Mouse (Mus musculus) kidney, postnatal 0 days (tissue): ENCODE measurements around the gene Tubb4b. TPM values are rescaled to one million over a fixed set of nuclear protein-coding genes. Genes with fewer than 3 reads are reported as not detected.

ENCODE experiments used
- ATAC-seq: fragments of 200-750 bp; cut with Nextera tagmentation; replicated peaks from 2 replicates; pipeline ENCODE4 v1.8.0; 2017; ENCODE audit warnings: low read depth, moderate number of reproducible peaks, moderate TSS enrichment, moderate library complexity; ENCODE audit not compliant: low FRiP score
- DNase-seq: peaks from one replicate; pipeline ENCODE4 v3.0.0-alpha.2; 2016; ENCODE audit warnings: low spot score
- H3K27ac ChIP-seq: fragments of 300-500 bp; sonication (generic); 2 replicates; pipeline ENCODE4 v1.5.1; 2014; ENCODE audit warnings: mild to moderate bottlenecking
- H3K27me3 ChIP-seq: fragments of 300-500 bp; sonication (generic); 2 replicates; pipeline ENCODE4 v1.6.1; 2014; ENCODE audit warnings: low read length, mixed read lengths; ENCODE audit not compliant: insufficient read depth
- H3K36me3 ChIP-seq: fragments of 300-500 bp; sonication (generic); 2 replicates; pipeline ENCODE4 v1.6.1; 2014; ENCODE audit warnings: low read length, mixed read lengths; ENCODE audit not compliant: insufficient read depth
- H3K4me1 ChIP-seq: fragments of 300-500 bp; sonication (generic); replicated peaks from 2 replicates; pipeline ENCODE4 v1.6.1; 2014; ENCODE audit warnings: antibody characterized with exemption, low read length, mixed read lengths; ENCODE audit not compliant: insufficient read depth
- H3K4me2 ChIP-seq: fragments of 300-500 bp; sonication (generic); 2 replicates; pipeline ENCODE4 v1.6.1; 2014; ENCODE audit warnings: mild to moderate bottlenecking, low read length, moderate library complexity, mixed read lengths
- H3K4me3 ChIP-seq: fragments of 300-500 bp; sonication (generic); replicated peaks from 2 replicates; pipeline ENCODE4 v1.5.1; 2014; ENCODE audit warnings: low read depth, low read length
- H3K9ac ChIP-seq: fragments of 300-500 bp; sonication (generic); 2 replicates; pipeline ENCODE4 v1.6.1; 2014; ENCODE audit warnings: low read depth, low read length
- H3K9me3 ChIP-seq: fragments of 300-500 bp; sonication (generic); replicated peaks from 2 replicates; pipeline ENCODE4 v1.6.1; 2016; ENCODE audit warnings: low read length, inconsistent platforms, mixed read lengths
- CTCF ChIP-seq: IDR thresholded peaks from 2 replicates; pipeline ENCODE4 v1.5.1; 2016; ENCODE audit warnings: antibody characterized with exemption, low read depth, mild to moderate bottlenecking, moderate library complexity
- WGBS: fragments of 180-500 bp; shearing (Covaris S2); extraction: QIAGEN DNeasy Blood & Tissue Kit; methylation state at CpG from one replicate; pipeline ENCODE4 v1.1.7; 2014; 5-methylcytosine and 5-hydroxymethylcytosine counted together
- polyA plus RNA-seq: library from polyadenylated mRNA; unstranded; fragments of >200 nt; fragmentation: Nextera tagmentation; extraction: Ambion mirVana; gene quantifications from 2 replicates; pipeline ENCODE4 v1.2.1, GENCODE M21; 2015

The Tubb4b gene
- polyA plus RNA-seq, 1 experiment from 2014 or later, result 339 TPM

DNA sequence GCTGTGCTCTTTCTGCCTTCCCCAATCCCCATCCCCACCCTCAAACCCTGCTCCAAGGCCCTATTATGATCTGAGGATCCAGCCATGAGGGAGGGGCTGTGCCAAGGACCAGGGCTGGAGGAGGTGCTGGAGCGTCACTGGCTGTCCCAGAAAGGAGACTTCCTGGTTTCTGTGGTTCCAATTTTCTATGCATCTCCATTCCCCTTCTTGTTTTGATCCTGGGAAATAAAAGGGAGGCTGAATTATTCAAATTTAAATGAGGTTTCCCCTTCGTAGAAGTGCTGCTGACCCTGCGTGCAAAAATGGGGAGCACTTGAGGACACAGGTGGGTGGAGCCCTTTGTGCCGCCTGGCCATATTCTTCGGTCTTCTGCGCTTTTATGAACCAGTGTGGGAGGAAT lies 41.8 kb downstream of the Tubb4b start:
- H3K36me3 ChIP-seq, result no peaks in the 10 kb centered on the region
- H3K27ac ChIP-seq, result no peak overlapping the region
- H3K9ac ChIP-seq, result 0 out of 2 replicates have a peak overlapping the region, but pooled peaks have one; percentile 10
- H3K9me3 ChIP-seq, result no peaks in the 10 kb centered on the region
- H3K4me3 ChIP-seq, result peak overlapping the region; percentile 63
- H3K27me3 ChIP-seq, result no peaks in the 10 kb centered on the region
- H3K4me1 ChIP-seq, result peaks cover 11% of the 10 kb centered on the region
- peak overlapping the region; percentile 83 for H3K4me2 ChIP-seq
- DNase-seq (no peak), ATAC-seq (no peak)
- TF ChIP-seq CTCF, result no peak
- 18% methylated on average over 6 of the region's 6 CpGs for WGBS

- Histone ChIP-seq H3K4me3 (peak overlapping the region; percentile 63), H3K27ac (peak overlapping the region; percentile 86; the same call in 1 of the 2 replicates), H3K27me3 (no peaks in the 10 kb centered on the region), H3K9ac (peak overlapping the region; percentile 72), H3K36me3 (no peaks in the 10 kb centered on the region), H3K9me3 (no peaks in the 10 kb centered on the region), H3K4me1 (peaks cover 17% of the 10 kb centered on the region), H3K4me2 (peak overlapping the region; percentile 83)
- no peak for ATAC-seq
- no peak for DNase-seq
- TF ChIP-seq CTCF, result no peak
- under 1% methylated on average over 17 of the region's 17 CpGs for WGBS
These were observed 42.6 kb downstream of the Tubb4b start for GRCm38 (mm10) chr2:25181891-25182397.

DNA sequence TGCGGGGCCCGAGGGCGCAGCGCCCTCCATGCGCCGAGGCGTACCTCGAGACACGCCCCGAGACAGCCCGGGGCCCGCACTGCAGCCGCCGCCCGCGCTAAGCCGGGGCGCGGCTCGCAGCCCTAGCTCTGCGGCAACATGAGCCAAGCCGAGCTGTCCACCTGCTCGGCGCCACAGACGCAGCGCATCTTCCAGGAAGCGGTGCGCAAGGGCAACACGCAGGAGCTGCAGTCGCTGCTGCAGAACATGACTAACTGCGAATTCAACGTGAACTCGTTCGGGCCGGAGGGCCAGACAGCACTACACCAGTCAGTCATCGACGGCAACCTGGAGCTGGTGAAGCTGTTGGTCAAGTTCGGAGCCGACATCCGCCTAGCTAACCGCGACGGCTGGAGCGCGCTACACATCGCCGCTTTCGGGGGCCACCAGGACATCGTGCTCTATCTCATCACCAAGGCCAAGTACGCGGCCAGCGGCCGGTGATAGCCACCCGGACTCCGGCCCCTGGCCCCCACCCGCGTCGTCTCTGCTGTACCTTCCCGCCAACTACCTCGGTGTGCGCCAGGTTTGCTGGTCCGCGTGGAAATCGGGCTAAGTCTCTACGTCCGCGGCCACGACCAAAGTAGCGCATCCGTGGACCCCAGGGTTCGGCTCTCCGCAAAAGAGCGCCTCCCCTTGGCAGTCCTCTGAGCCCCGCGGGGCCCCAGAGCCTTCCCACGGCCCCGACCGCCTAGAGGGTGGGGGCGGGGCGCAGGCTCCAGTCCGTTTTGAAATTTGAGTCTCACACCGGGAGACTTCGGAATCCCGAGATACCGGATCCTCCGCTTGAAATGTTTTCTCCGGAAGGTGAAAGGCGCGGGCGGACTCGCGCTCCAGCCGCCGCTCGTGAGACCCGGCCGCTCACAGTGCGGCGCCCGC lies 43.3 kb downstream of the Tubb4b start:
- DNase-seq, result peak; percentile 40

GRCm38 (mm10) chr2:25180478-25180903 lies 44.0 kb downstream of the Tubb4b start, which contains the start of gene Nrarp:
TSS of gene Nrarp (plus strand) at chr2:25180758.
- peak; percentile 87 for ATAC-seq
- Histone ChIP-seq H3K27me3 (no peaks in the 10 kb centered on the region), H3K9me3 (no peaks in the 10 kb centered on the region), H3K4me1 (peaks cover 30% of the 10 kb centered on the region), H3K36me3 (no peaks in the 10 kb centered on the region), H3K27ac (peak within 1 kb of the TSS; percentile 86), H3K4me2 (peak within 1 kb of the TSS; percentile 83), H3K9ac (peak within 1 kb of the TSS; percentile 72), H3K4me3 (peak within 1 kb of the TSS; percentile 63)
- under 1% methylated on average over 35 of the region's 35 CpGs for WGBS
- TF ChIP-seq CTCF, result peak; percentile 64
- DNase-seq, result peak; percentile 92

More for the DNA sequence above, 43.3 kb downstream of the Tubb4b start:
- Histone ChIP-seq H3K27ac (peak overlapping the region; percentile 86), H3K4me2 (peak overlapping the region; percentile 83), H3K9me3 (no peaks in the 10 kb centered on the region), H3K4me1 (peaks cover 24% of the 10 kb centered on the region), H3K9ac (peak overlapping the region; percentile 72), H3K27me3 (no peaks in the 10 kb centered on the region), H3K4me3 (peak overlapping the region; percentile 63), H3K36me3 (no peaks in the 10 kb centered on the region)
- peak; percentile 31 for ATAC-seq
- WGBS, result under 1% methylated on average over 93 of the region's 100 CpGs
- no peak; the same call in 1 of the 2 replicates for TF ChIP-seq CTCF

GRCm38 (mm10) chr2:25179566-25180217 lies 44.8 kb downstream of the Tubb4b start:
- Histone ChIP-seq H3K27me3 (no peaks in the 10 kb centered on the region), H3K27ac (peak overlapping the region; percentile 65), H3K4me2 (peak overlapping the region; percentile 83), H3K4me1 (peaks cover 32% of the 10 kb centered on the region), H3K4me3 (peak overlapping the region; percentile 63), H3K9ac (peak overlapping the region; percentile 23; the same call in 1 of the 2 replicates), H3K9me3 (no peaks in the 10 kb centered on the region), H3K36me3 (no peaks in the 10 kb centered on the region)
- ATAC-seq (no peak), DNase-seq (no peak)
- WGBS, result 20% methylated on average over 15 of the region's 15 CpGs
- no peak for TF ChIP-seq CTCF

DNA sequence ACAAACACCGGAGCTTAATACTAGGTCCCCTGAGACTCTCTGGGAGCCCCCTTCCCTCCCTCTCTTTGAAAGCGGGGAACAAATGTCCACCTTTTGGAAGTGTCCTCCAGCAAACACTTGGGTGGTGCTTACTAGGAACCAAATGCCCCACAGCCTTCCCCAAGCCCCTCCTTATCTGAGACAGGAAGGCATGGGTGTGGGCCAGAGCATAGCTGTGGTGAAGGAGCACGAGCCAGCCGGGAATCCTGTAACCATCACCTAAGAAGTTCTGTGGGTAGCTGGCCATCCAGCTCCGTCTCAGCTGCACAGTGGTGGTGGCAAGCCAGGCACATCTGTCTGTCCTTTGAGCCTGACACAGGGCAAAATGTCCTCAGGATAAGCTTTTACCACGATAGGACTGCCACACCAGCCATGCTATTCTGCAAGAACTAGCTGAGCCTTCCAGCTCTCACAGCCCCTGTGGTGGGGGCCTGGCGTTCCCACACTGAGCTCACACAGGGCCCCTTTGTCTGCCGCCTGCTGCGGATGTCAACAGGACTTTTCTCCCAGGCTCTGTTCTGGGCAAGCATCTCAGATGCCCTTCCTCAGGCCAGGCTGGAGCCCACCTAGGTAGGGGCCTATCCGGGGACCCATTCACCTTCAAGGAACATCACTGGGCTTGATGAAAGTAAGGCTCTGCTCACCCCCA lies 46.1 kb downstream of the Tubb4b start:
- TF ChIP-seq CTCF, result no peak
- Histone ChIP-seq H3K27ac (peak overlapping the region; percentile 32; the same call in 1 of the 2 replicates), H3K36me3 (no peaks in the 10 kb centered on the region), H3K9me3 (no peaks in the 10 kb centered on the region), H3K4me2 (no peak overlapping the region), H3K9ac (no peak overlapping the region), H3K4me3 (no peak overlapping the region), H3K27me3 (no peaks in the 10 kb centered on the region), H3K4me1 (peaks cover 32% of the 10 kb centered on the region)
- WGBS, result 34% methylated on average over 10 of the region's 10 CpGs
- DNase-seq, result no peak
- no peak for ATAC-seq
